Mouse (Mus musculus) right cerebral cortex, postnatal 25 days (tissue): ENCODE results near the gene Acox1.

Source experiments
- DNase-seq: peaks from one replicate; pipeline ENCODE4 v3.0.0; 2022

Acox1 gene

DNA sequence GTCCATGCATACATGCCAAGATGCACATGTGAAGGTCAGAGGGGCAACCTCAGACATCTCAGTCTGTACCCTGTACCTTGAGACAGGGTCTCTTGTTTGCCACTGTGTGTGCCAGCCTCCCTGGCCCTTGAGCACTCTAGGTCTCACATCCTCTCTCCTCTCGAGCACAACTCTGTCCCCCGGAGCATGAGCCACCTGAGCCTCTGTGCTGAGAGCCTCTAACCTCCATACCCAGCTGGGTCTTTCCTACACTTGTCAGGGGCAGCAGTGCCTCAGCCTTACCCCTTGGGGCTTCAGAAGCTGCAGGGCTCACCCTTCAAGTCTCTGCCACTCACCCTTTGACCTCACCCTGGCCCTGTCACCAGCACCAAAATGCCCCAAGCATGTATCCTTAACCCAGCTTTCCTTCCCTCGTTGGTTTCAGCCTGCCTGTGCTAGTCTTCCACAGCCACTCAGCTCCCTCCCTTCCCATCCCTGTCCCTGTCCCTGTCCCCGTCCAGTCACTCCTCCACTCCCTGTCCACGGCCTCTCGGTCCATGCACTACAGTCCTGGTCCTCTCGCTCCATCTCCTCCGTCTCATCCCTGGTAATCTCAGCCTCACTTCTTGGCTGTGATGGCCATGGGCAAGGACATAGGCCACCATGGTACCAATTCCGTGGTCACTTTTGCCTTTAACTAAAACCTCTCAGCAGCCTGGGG is 69.6 kb downstream of the Acox1 start:
- no peak for DNase-seq

GRCm38 (mm10) chr11:116127986-116128385 is 70.9 kb downstream of the Acox1 start:
- no peak for DNase-seq

- no peak for DNase-seq
Observed at GRCm38 (mm10) chr11:116127156-116127980, 71.5 kb downstream of the Acox1 start, which contains the start of gene Trim47. Gene Trim47, minus strand, starts transcription at chr11:116127210.

- DNase-seq: no peak
Observed at GRCm38 (mm10) chr11:116126261-116126660, 72.6 kb downstream of the Acox1 start.
